Mouse (Mus musculus) erythroblast, embryonic 14.5 days (primary cell): ENCODE data around the gene Foxo4. TPM values are rescaled to one million over a fixed set of nuclear protein-coding genes. Genes with fewer than 3 reads are reported as not detected.
A peak's percentile ranks its signal among the peaks of the same experiment; 100 is the strongest.

Experiments used
- H3K27me3 ChIP-seq: 2 replicates; pipeline ENCODE4 v1.6.1; 2012; ENCODE audit warnings: inconsistent platforms; ENCODE audit not compliant: control insufficient read depth
- H3K36me3 ChIP-seq: 2 replicates; pipeline ENCODE4 v1.6.1; 2012; ENCODE audit warnings: mild to moderate bottlenecking, inconsistent platforms; ENCODE audit not compliant: control insufficient read depth
- H3K4me1 ChIP-seq: 2 replicates; pipeline ENCODE4 v1.6.1; 2012; ENCODE audit warnings: inconsistent platforms; ENCODE audit not compliant: control insufficient read depth
- H3K4me3 ChIP-seq: replicated peaks from 2 replicates; pipeline ENCODE3; 2012; ENCODE audit warnings: moderate library complexity, mild to moderate bottlenecking, inconsistent platforms
- H3K9me3 ChIP-seq: 2 replicates; pipeline ENCODE4 v1.6.1; 2012; ENCODE audit warnings: low read length, inconsistent platforms, mixed read lengths; ENCODE audit not compliant: control insufficient read depth
- GATA1 ChIP-seq: IDR thresholded peaks from 2 replicates; pipeline ENCODE4 v1.6.1; 2012; ENCODE audit warnings: low read length, inconsistent platforms, mixed read lengths
- TAL1 ChIP-seq: IDR thresholded peaks from 3 replicates; pipeline ENCODE4 v1.6.1; 2012; ENCODE audit warnings: low read length, inconsistent platforms, mixed read lengths
- polyA plus RNA-seq: library from polyadenylated mRNA; stranded (reverse); fragments of >175 nt; gene quantifications from 2 replicates; pipeline ENCODE4 v1.2.3, GENCODE M21; 2012

Gene Foxo4
- polyA plus RNA-seq, 1 experiment = 14.7 TPM

GRCm38 (mm10) chrX:101288432-101288831 is 34.1 kb downstream of the Foxo4 start:
- peaks cover 64% of the 10 kb centered on the region for H3K4me1 ChIP-seq
- H3K36me3 ChIP-seq = peaks cover 100% of the 10 kb centered on the region
- peaks cover 3% of the 10 kb centered on the region; the same call in 1 of the 2 replicates for H3K27me3 ChIP-seq
- peaks cover 3% of the 10 kb centered on the region; the same call in 1 of the 2 replicates for H3K9me3 ChIP-seq
- peak overlapping the region; percentile 47 for H3K4me3 ChIP-seq
- TF ChIP-seq TAL1 = no peak
- no peak for TF ChIP-seq GATA1

GRCm38 (mm10) chrX:101289037-101289436 is 34.7 kb downstream of the Foxo4 start:
- H3K9me3 ChIP-seq = peaks cover 3% of the 10 kb centered on the region; the same call in 1 of the 2 replicates
- H3K36me3 ChIP-seq = peaks cover 100% of the 10 kb centered on the region
- peaks cover 66% of the 10 kb centered on the region for H3K4me1 ChIP-seq
- H3K4me3 ChIP-seq = no peak overlapping the region
- TF ChIP-seq TAL1 (no peak), GATA1 (no peak)
- H3K27me3 ChIP-seq = peaks cover 3% of the 10 kb centered on the region; the same call in 1 of the 2 replicates

GRCm38 (mm10) chrX:101290111-101290510 is 35.8 kb downstream of the Foxo4 start:
- no peak for TF ChIP-seq GATA1
- TF ChIP-seq TAL1 = no peak
- Histone ChIP-seq H3K4me3 (peak overlapping the region; percentile 24), H3K9me3 (peaks cover 3% of the 10 kb centered on the region; the same call in 1 of the 2 replicates), H3K27me3 (peaks cover 3% of the 10 kb centered on the region; the same call in 1 of the 2 replicates), H3K4me1 (peaks cover 66% of the 10 kb centered on the region), H3K36me3 (peaks cover 100% of the 10 kb centered on the region)

GRCm38 (mm10) chrX:101299055-101299454 is 44.7 kb downstream of the Foxo4 start, which contains the start of gene Nlgn3:
Nlgn3 (plus strand) TSS chrX:101299168.
- Histone ChIP-seq H3K36me3 (peaks cover 46% of the 10 kb centered on the region), H3K4me3 (no peak within 1 kb of the TSS), H3K4me1 (peaks cover 13% of the 10 kb centered on the region), H3K9me3 (no peaks in the 10 kb centered on the region), H3K27me3 (peaks cover 46% of the 10 kb centered on the region)
- TF ChIP-seq GATA1 (no peak), TAL1 (no peak)

GRCm38 (mm10) chrX:101299473-101300426 is 45.4 kb downstream of the Foxo4 start:
- Histone ChIP-seq H3K9me3 (no peaks in the 10 kb centered on the region), H3K36me3 (peaks cover 39% of the 10 kb centered on the region), H3K27me3 (peaks cover 49% of the 10 kb centered on the region), H3K4me1 (peaks cover 13% of the 10 kb centered on the region), H3K4me3 (no peak overlapping the region)
- no peak for TF ChIP-seq TAL1
- no peak for TF ChIP-seq GATA1

- H3K9me3 ChIP-seq = no peaks in the 10 kb centered on the region
- H3K4me3 ChIP-seq = no peak overlapping the region
- peaks cover 32% of the 10 kb centered on the region for H3K36me3 ChIP-seq
- H3K4me1 ChIP-seq = peaks cover 13% of the 10 kb centered on the region
- peaks cover 54% of the 10 kb centered on the region for H3K27me3 ChIP-seq
- TF ChIP-seq GATA1 (no peak), TAL1 (no peak)
These were observed 46.2 kb downstream of the Foxo4 start for GRCm38 (mm10) chrX:101300427-101301030.

GRCm38 (mm10) chrX:101301654-101302053 is 47.3 kb downstream of the Foxo4 start:
- Histone ChIP-seq H3K9me3 (no peaks in the 10 kb centered on the region), H3K4me3 (no peak overlapping the region), H3K4me1 (peaks cover 13% of the 10 kb centered on the region), H3K36me3 (peaks cover 20% of the 10 kb centered on the region), H3K27me3 (peaks cover 62% of the 10 kb centered on the region)
- no peak for TF ChIP-seq TAL1
- TF ChIP-seq GATA1 = no peak

GRCm38 (mm10) chrX:101304646-101305045 is 50.3 kb downstream of the Foxo4 start:
- TF ChIP-seq TAL1 (no peak), GATA1 (no peak)
- no peaks in the 10 kb centered on the region for H3K4me1 ChIP-seq
- peaks cover 68% of the 10 kb centered on the region for H3K27me3 ChIP-seq
- H3K4me3 ChIP-seq = no peak overlapping the region
- no peaks in the 10 kb centered on the region for H3K9me3 ChIP-seq
- no peaks in the 10 kb centered on the region for H3K36me3 ChIP-seq

GRCm38 (mm10) chrX:101309299-101309698 is 55.0 kb downstream of the Foxo4 start:
- Histone ChIP-seq H3K9me3 (no peaks in the 10 kb centered on the region), H3K4me1 (no peaks in the 10 kb centered on the region), H3K4me3 (no peak overlapping the region), H3K36me3 (no peaks in the 10 kb centered on the region), H3K27me3 (peaks cover 57% of the 10 kb centered on the region)
- no peak for TF ChIP-seq GATA1
- no peak for TF ChIP-seq TAL1

Other genes with a start within 250 kb of the Foxo4 start
- gene Tex11, start 194.9 kb upstream of the Foxo4 start, polyA plus RNA-seq = not detected in 2 replicates
- 0.01 TPM in 1 of 2 replicates, not detected in the other for gene Slc7a3, start 168.5 kb upstream of the Foxo4 start, polyA plus RNA-seq
- gene Snx12, start 32.0 kb upstream of the Foxo4 start, polyA plus RNA-seq = 1.8 and 1.9 TPM in 2 replicates
- gene Gm614, start 9.5 kb downstream of the Foxo4 start, polyA plus RNA-seq = not detected in 2 replicates
- 0.19 and 0.46 TPM in 2 replicates for gene Il2rg, start 13.7 kb downstream of the Foxo4 start, polyA plus RNA-seq
- not detected in 2 replicates for gene Gm20489, start 14.5 kb downstream of the Foxo4 start, polyA plus RNA-seq
- gene Med12, start 19.5 kb downstream of the Foxo4 start, polyA plus RNA-seq = 27.4 and 30.3 TPM in 2 replicates
- 0.02 TPM in 1 of 2 replicates, not detected in the other for gene Nlgn3, start 44.6 kb downstream of the Foxo4 start, polyA plus RNA-seq
- gene Gjb1, start 121.8 kb downstream of the Foxo4 start, polyA plus RNA-seq = 0.09 and 0.13 TPM in 2 replicates
- 0.13 and 0.71 TPM in 2 replicates for gene Zmym3, start 166.3 kb downstream of the Foxo4 start, polyA plus RNA-seq
- gene Nono, start 174.8 kb downstream of the Foxo4 start, polyA plus RNA-seq = 1.7 and 2.5 TPM in 2 replicates
- gene Itgb1bp2, start 194.6 kb downstream of the Foxo4 start, polyA plus RNA-seq = 0.06 TPM in 1 of 2 replicates, not detected in the other